Mouse (Mus musculus) small intestine, adult 2 months (tissue): ENCODE results near the gene Chmp6.

ENCODE experiments used
- CTCF ChIP-seq: fragments of 200-500 bp; IDR thresholded peaks from 2 replicates; pipeline ENCODE4 v1.5.1; 2012; ENCODE audit warnings: low read depth, mild to moderate bottlenecking, control low read depth, inconsistent platforms, low read length, moderate library complexity, mixed read lengths; ENCODE audit not compliant: insufficient replicate concordance, insufficient read length; ENCODE audit errors: extremely low read depth
- POLR2A ChIP-seq: fragments of 200-500 bp; IDR thresholded peaks from 2 replicates; pipeline ENCODE4 v1.6.1; 2012; ENCODE audit warnings: low read depth, mild to moderate bottlenecking, control low read depth, inconsistent platforms, low read length, moderate library complexity

DNA sequence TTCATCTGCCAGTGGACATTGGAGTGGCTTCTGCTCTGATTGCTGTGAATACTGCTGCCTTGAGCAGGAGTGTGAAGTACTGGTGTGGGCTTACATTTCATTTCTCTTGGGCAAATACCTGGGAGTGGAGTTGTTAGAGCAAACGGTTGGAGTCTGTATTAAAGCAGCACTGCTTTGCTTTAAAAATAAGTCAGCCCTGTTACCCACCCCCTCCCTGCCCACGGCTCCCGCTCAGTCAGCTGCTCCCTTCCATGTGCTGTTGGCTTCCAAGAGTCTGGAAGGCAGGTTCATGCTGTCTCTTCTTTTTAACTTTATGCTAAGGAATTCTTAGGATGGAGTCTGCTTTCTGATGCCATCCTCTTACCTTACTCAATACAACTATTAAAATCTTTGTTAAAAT is 48.3 kb downstream of the Chmp6 start:
- no peak for TF ChIP-seq CTCF
- TF ChIP-seq POLR2A, result no peak
